Mouse (Mus musculus): ENCODE data around the gene Gm47189. TPM values are rescaled to one million over a fixed set of nuclear protein-coding genes. Genes with fewer than 3 reads are reported as not detected.
"Not testable (repeated sequence)": the region's sequence is repeated elsewhere in the genome, so short reads cannot be mapped to it uniquely, and the experiment has no call there.

Gm47189 gene
- polyA plus RNA-seq (2017; shearing (Covaris generic)): not detected

GRCm38 (mm10) chr14:41772341-41772740 is at the start of gene Gm47189:
Gene Gm47189 (minus strand): TSS chr14:41772441.
- not testable (repeated sequence) for ATAC-seq

DNA sequence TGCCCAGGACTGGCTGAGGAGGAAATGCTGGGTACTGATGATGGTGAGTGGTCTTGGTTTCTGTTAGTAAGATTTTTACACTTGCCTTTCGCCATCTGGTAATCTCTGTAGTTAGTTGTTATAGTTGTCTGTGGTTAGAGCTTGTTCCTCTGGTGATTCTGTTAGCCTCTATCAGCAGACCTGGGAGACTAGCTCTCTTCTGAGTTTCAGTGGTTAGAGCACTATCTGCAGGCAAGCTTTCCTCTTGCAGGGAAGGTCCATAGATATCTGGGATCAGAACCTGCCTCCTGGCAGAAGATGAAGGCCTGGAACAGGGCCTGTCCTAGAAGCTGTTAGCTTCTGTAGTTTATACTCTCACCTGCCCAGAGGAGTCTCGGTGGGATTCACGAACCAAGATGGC is 16.3 kb downstream of the Gm47189 start:
- not testable (repeated sequence) for ATAC-seq

GRCm38 (mm10) chr14:41750514-41750913 is 21.7 kb downstream of the Gm47189 start, which contains the start of gene Gm7929:
Gene Gm7929 (minus strand): TSS chr14:41750614.
- not testable (repeated sequence) for ATAC-seq

DNA sequence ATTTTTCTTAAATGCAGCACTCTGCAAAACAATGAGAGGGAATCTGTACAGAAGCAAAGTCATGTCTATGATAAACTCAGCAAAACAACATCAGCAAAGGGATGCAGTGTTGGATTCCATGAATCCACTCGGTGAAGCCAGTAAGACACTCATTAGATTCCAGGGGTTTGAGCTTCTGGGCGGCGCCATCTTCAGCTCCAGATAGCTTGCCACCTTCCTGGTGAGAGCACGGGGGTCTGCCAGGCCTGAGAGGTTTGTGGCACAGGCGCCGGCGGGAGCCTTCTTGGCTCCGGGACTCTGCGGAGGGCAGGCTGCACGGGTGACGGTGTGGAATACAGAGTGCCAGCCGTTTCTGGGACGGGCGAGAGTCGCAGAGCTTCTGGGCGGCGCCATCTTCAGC is 48.8 kb downstream of the Gm47189 start:
- ATAC-seq: not testable (repeated sequence)

- not testable (repeated sequence) for ATAC-seq
Measured at GRCm38 (mm10) chr14:41717180-41717579, 55.1 kb downstream of the Gm47189 start.

Other genes starting within 250 kb of the Gm47189 start
- not detected for gene Gm7970, start 216.9 kb downstream of the Gm47189 start, polyA plus RNA-seq (2017; shearing (Covaris generic))
- gene 1700049E17Rik2, start 199.2 kb downstream of the Gm47189 start, polyA plus RNA-seq (2017; shearing (Covaris generic)): not detected
- gene Gm3072, start 147.8 kb downstream of the Gm47189 start, polyA plus RNA-seq (2017; shearing (Covaris generic)): not detected
- gene Gm3676, start 126.0 kb downstream of the Gm47189 start, polyA plus RNA-seq (2017; shearing (Covaris generic)): not detected
- gene Gm8068, start 70.6 kb downstream of the Gm47189 start, polyA plus RNA-seq (2017; shearing (Covaris generic)): not detected
- gene Gm7929, start 21.8 kb downstream of the Gm47189 start, polyA plus RNA-seq (2017; shearing (Covaris generic)): not detected
- not detected for gene Gm7980, start 134.8 kb upstream of the Gm47189 start, polyA plus RNA-seq (2017; shearing (Covaris generic))
- not detected for gene 1700049E17Rik1, start 152.5 kb upstream of the Gm47189 start, polyA plus RNA-seq (2017; shearing (Covaris generic))
- not detected for gene 1700024B05Rik, start 171.6 kb upstream of the Gm47189 start, polyA plus RNA-seq (2017; shearing (Covaris generic))
- not detected for gene Gm6401, start 195.5 kb upstream of the Gm47189 start, polyA plus RNA-seq (2017; shearing (Covaris generic))
- not detected for gene Gm3543, start 210.9 kb upstream of the Gm47189 start, polyA plus RNA-seq (2017; shearing (Covaris generic))

Data from CD4-positive, CD25-positive, alpha-beta regulatory T cell, adult 4 months (primary cell).